ENCODE assay signal across 13 mouse cellular contexts in genomic region chr3:88616951-88617500, GRCm38 (mm10). TPM values are rescaled to one million over a fixed set of nuclear protein-coding genes. Genes with fewer than 3 reads are reported as not detected.
DNase-seq lines count a peak whose midpoint lies in the region; ATAC-seq and TF ChIP-seq lines count a peak whose summit lies in the region.
"Had no signal": no experiment of that assay in that cellular context is flagged by ENCODE, and none has a peak within 500 bp of the region (broad histone marks: within the 10 kb centered on the region; RNA-seq: fewer than 3 reads in every experiment).

No protein-coding gene starts in this region.

- 68% methylated on average over 3 of the region's 3 CpGs for WGBS in heart, embryonic 10.5 days
- WGBS in liver, postnatal 0 days (ENCODE audit: insufficient replicate concordance), result 59% methylated on average over 3 of the region's 3 CpGs
- WGBS in embryonic facial prominence, embryonic 12.5 days, result 76% methylated on average over 3 of the region's 3 CpGs
- 78% methylated on average over 3 of the region's 3 CpGs for WGBS in stomach, embryonic 16.5 days
- WGBS in forebrain, embryonic 11.5 days, result 80% methylated on average over 3 of the region's 3 CpGs

- H3K4me3 ChIP-seq in heart, embryonic 10.5 days, result no peak overlapping the region
- H3K4me3 ChIP-seq in liver, postnatal 0 days (ENCODE audit: low read depth, low read length), result no peak overlapping the region
- H3K4me3 ChIP-seq in embryonic facial prominence, embryonic 12.5 days, result no peak overlapping the region
- H3K4me3 ChIP-seq in stomach, embryonic 16.5 days (replicated peaks; ENCODE audit: low read length), result peak overlapping the region; percentile 26; the same call in 1 of the 2 replicates
- H3K4me3 ChIP-seq in forebrain, embryonic 11.5 days (ENCODE audit: low read depth, low read length), result no peak overlapping the region

- TF ChIP-seq CTCF in liver, postnatal 0 days (IDR thresholded peaks at IDR 0.05; ENCODE audit: low read depth), result no peak

- no peak for DNase-seq in heart, embryonic 10.5 days (ENCODE audit: low spot score)
- DNase-seq in heart, postnatal 4 days, result no peak
- no peak for DNase-seq in liver, postnatal 0 days
- no peak for DNase-seq in liver
- no peak for DNase-seq in forebrain, embryonic 11.5 days (ENCODE audit: low spot score)
- no peak for DNase-seq in thymus, adult 18-20 months
- DNase-seq: kidney, postnatal 4 days; lung, postnatal 4 days had no signal

- H3K4me2 ChIP-seq in liver, postnatal 0 days (ENCODE audit: low read depth, low read length), result peak overlapping the region; percentile 37
- H3K4me2 ChIP-seq in embryonic facial prominence, embryonic 12.5 days (replicated peaks), result peak overlapping the region; percentile 26
- peak overlapping the region; percentile 32 for H3K4me2 ChIP-seq in stomach, embryonic 16.5 days (ENCODE audit: low read depth, low read length)
- H3K4me2 ChIP-seq in forebrain, embryonic 11.5 days (ENCODE audit: low read depth, low read length, severe bottlenecking), result no peak overlapping the region

- H3K9me3 ChIP-seq in heart, embryonic 10.5 days, result no peaks in the 10 kb centered on the region
- no peaks in the 10 kb centered on the region for H3K9me3 ChIP-seq in liver, postnatal 0 days (ENCODE audit: low read length)
- no peaks in the 10 kb centered on the region for H3K9me3 ChIP-seq in embryonic facial prominence, embryonic 12.5 days
- H3K9me3 ChIP-seq in stomach, embryonic 16.5 days (replicated peaks; ENCODE audit: control insufficient read depth, low read length), result no peaks in the 10 kb centered on the region
- no peaks in the 10 kb centered on the region for H3K9me3 ChIP-seq in forebrain, embryonic 11.5 days (ENCODE audit: control insufficient read depth, low read length)

- TF ChIP-seq EP300 in liver, postnatal 0 days (IDR thresholded peaks at IDR 0.05; ENCODE audit: low read depth), result no peak

- ATAC-seq in liver, postnatal 0 days, result no peak
- no peak for ATAC-seq in embryonic facial prominence, embryonic 12.5 days (ENCODE audit: insufficient number of reproducible peaks, insufficient read depth, low FRiP score, low TSS enrichment)
- ATAC-seq in stomach, embryonic 16.5 days (ENCODE audit: insufficient read depth, low FRiP score), result no peak
- no peak for ATAC-seq in forebrain, embryonic 11.5 days (replicated peaks; ENCODE audit: low FRiP score)

- no peaks in the 10 kb centered on the region; the same call in 1 of the 2 replicates for H3K36me3 ChIP-seq in heart, embryonic 10.5 days
- H3K36me3 ChIP-seq in liver, postnatal 0 days (replicated peaks; ENCODE audit: insufficient read depth, low read length), result no peaks in the 10 kb centered on the region
- no peaks in the 10 kb centered on the region for H3K36me3 ChIP-seq in embryonic facial prominence, embryonic 12.5 days
- no peaks in the 10 kb centered on the region for H3K36me3 ChIP-seq in stomach, embryonic 16.5 days (ENCODE audit: control insufficient read depth, insufficient read depth, low read length)
- H3K36me3 ChIP-seq in forebrain, embryonic 11.5 days (ENCODE audit: control insufficient read depth, insufficient read depth, low read length), result no peaks in the 10 kb centered on the region

- H3K4me1 ChIP-seq in heart, embryonic 10.5 days, result peaks cover 67% of the 10 kb centered on the region
- H3K4me1 ChIP-seq in liver, postnatal 0 days (ENCODE audit: insufficient read depth), result peaks cover 40% of the 10 kb centered on the region
- peaks cover 20% of the 10 kb centered on the region for H3K4me1 ChIP-seq in embryonic facial prominence, embryonic 12.5 days
- peaks cover 20% of the 10 kb centered on the region for H3K4me1 ChIP-seq in stomach, embryonic 16.5 days (ENCODE audit: control insufficient read depth, insufficient read depth, low read length)
- no peaks in the 10 kb centered on the region for H3K4me1 ChIP-seq in forebrain, embryonic 11.5 days (replicated peaks; ENCODE audit: control insufficient read depth, insufficient read depth, low read length)

- H3K9ac ChIP-seq in liver, postnatal 0 days (replicated peaks), result 0 out of 2 replicates have a peak overlapping the region, but pooled peaks have one; percentile 11
- H3K9ac ChIP-seq in embryonic facial prominence, embryonic 12.5 days, result no peak overlapping the region
- H3K9ac ChIP-seq in stomach, embryonic 16.5 days (ENCODE audit: low read length), result peak overlapping the region; percentile 61
- H3K9ac ChIP-seq in forebrain, embryonic 11.5 days (ENCODE audit: low read length), result no peak overlapping the region

- H3K27ac ChIP-seq in heart, embryonic 10.5 days, result 0 out of 2 replicates have a peak overlapping the region, but pooled peaks have one; percentile 52
- no peak overlapping the region for H3K27ac ChIP-seq in liver, postnatal 0 days (ENCODE audit: low read depth)
- no peak overlapping the region for H3K27ac ChIP-seq in embryonic facial prominence, embryonic 12.5 days
- H3K27ac ChIP-seq in stomach, embryonic 16.5 days (ENCODE audit: low read length), result peak overlapping the region; percentile 76; the same call in 1 of the 2 replicates
- no peak overlapping the region for H3K27ac ChIP-seq in forebrain, embryonic 11.5 days (ENCODE audit: low read depth, low read length)

- H3K27me3 ChIP-seq in heart, embryonic 10.5 days (ENCODE audit: insufficient read depth, poor library complexity, severe bottlenecking), result no peaks in the 10 kb centered on the region
- H3K27me3 ChIP-seq in liver, postnatal 0 days (ENCODE audit: insufficient read depth, low read length), result no peaks in the 10 kb centered on the region
- H3K27me3 ChIP-seq in embryonic facial prominence, embryonic 12.5 days, result no peaks in the 10 kb centered on the region
- no peaks in the 10 kb centered on the region for H3K27me3 ChIP-seq in stomach, embryonic 16.5 days (ENCODE audit: control insufficient read depth, insufficient read depth, low read length)
- no peaks in the 10 kb centered on the region for H3K27me3 ChIP-seq in forebrain, embryonic 11.5 days (ENCODE audit: control insufficient read depth, insufficient read depth, low read length)

RNA-seq across cellular contexts. Expression of gene Arhgef2, which starts 11.3 kb away (rescaled TPM):
- 82.5 and 108 TPM in 2 replicates for polyA plus RNA-seq in heart, embryonic 10.5 days (2016; fragmentation: Nextera tagmentation; extraction: Ambion mirVana)
- total RNA-seq in heart, postnatal 4 days (2021), result 100 to 1,000 TPM; 104 to 109 TPM
- polyA plus RNA-seq in liver, postnatal 0 days (2015; fragmentation: Nextera tagmentation; extraction: Ambion mirVana), result 13.7 and 13.8 TPM in 2 replicates
- 117 and 123 TPM in 2 replicates for polyA plus RNA-seq in embryonic facial prominence, embryonic 12.5 days (2016; fragmentation: Nextera tagmentation; extraction: Ambion mirVana)
- polyA plus RNA-seq in stomach, embryonic 16.5 days (2015; fragmentation: Nextera tagmentation; extraction: Ambion mirVana), result 75.4 and 81.3 TPM in 2 replicates
- polyA plus RNA-seq in forebrain, embryonic 11.5 days (2014; fragmentation: Nextera tagmentation; extraction: Ambion mirVana), result 118 and 123 TPM in 2 replicates

RNA-seq across cellular contexts. Expression of gene Rxfp4, which starts 35.9 kb away (rescaled TPM):
- not detected in 2 replicates for polyA plus RNA-seq in heart, embryonic 10.5 days (2016; fragmentation: Nextera tagmentation; extraction: Ambion mirVana)
- total RNA-seq in heart, postnatal 4 days (2021), result under 1 TPM in 1 of 2 experiments, not detected in 1; 0.20 TPM
- not detected in 2 replicates for polyA plus RNA-seq in liver, postnatal 0 days (2015; fragmentation: Nextera tagmentation; extraction: Ambion mirVana)
- not detected in 2 replicates for polyA plus RNA-seq in embryonic facial prominence, embryonic 12.5 days (2016; fragmentation: Nextera tagmentation; extraction: Ambion mirVana)
- not detected in 2 replicates for polyA plus RNA-seq in stomach, embryonic 16.5 days (2015; fragmentation: Nextera tagmentation; extraction: Ambion mirVana)
- polyA plus RNA-seq in forebrain, embryonic 11.5 days (2014; fragmentation: Nextera tagmentation; extraction: Ambion mirVana), result not detected in 2 replicates
- total RNA-seq: left cerebral cortex, postnatal 25 days; monocyte, adult 5-6 weeks had no signal
- polyA plus RNA-seq: brain, embryonic 14.5 days had no signal

RNA-seq across cellular contexts. Expression of gene Ssr2, which starts 41.4 kb away (rescaled TPM):
- polyA plus RNA-seq in heart, embryonic 10.5 days (2016; fragmentation: Nextera tagmentation; extraction: Ambion mirVana), result 184 and 207 TPM in 2 replicates
- 100 to 1,000 TPM; 145 to 152 TPM for total RNA-seq in heart, postnatal 4 days (2021)
- polyA plus RNA-seq in liver, postnatal 0 days (2015; fragmentation: Nextera tagmentation; extraction: Ambion mirVana), result 141 and 155 TPM in 2 replicates
- 184 and 185 TPM in 2 replicates for polyA plus RNA-seq in embryonic facial prominence, embryonic 12.5 days (2016; fragmentation: Nextera tagmentation; extraction: Ambion mirVana)
- 307 and 360 TPM in 2 replicates for polyA plus RNA-seq in stomach, embryonic 16.5 days (2015; fragmentation: Nextera tagmentation; extraction: Ambion mirVana)
- polyA plus RNA-seq in forebrain, embryonic 11.5 days (2014; fragmentation: Nextera tagmentation; extraction: Ambion mirVana), result 142 and 148 TPM in 2 replicates

Comparison
In these comparisons a context has a peak if more than half of its experiments do, and no peak if none do; other contexts are left out.
1. H3K27ac ChIP-seq: peak in heart, embryonic 10.5 days (single experiment) and stomach, embryonic 16.5 days (single experiment); none in liver, postnatal 0 days (single experiment), embryonic facial prominence, embryonic 12.5 days (single experiment) and forebrain, embryonic 11.5 days (single experiment).
2. H3K9ac ChIP-seq: peak in liver, postnatal 0 days (single experiment) and stomach, embryonic 16.5 days (single experiment); none in embryonic facial prominence, embryonic 12.5 days (single experiment) and forebrain, embryonic 11.5 days (single experiment).